Mouse (Mus musculus): ENCODE data around the gene Pmel. TPM values are rescaled to one million over a fixed set of nuclear protein-coding genes. Genes with fewer than 3 reads are reported as not detected.
"Not testable (repeated sequence)": the region's sequence is repeated elsewhere in the genome, so short reads cannot be mapped to it uniquely, and the experiment has no call there.

The Pmel gene
- polyA plus RNA-seq, 1 experiment from 2014 or later, result 2.6 TPM

GRCm38 (mm10) chr10:128697072-128697725 is 6.8 kb upstream of the Pmel start:
- H3K9ac ChIP-seq (ENCODE audit: low read depth, low read length), result no peak overlapping the region
- ATAC-seq (ENCODE audit: low FRiP score, low TSS enrichment), result no peak
- WGBS, result 84% methylated on average over 6 of the region's 6 CpGs
- 0 out of 2 replicates have a peak, but pooled peaks cover 7% of the 10 kb centered on the region for H3K4me1 ChIP-seq (ENCODE audit: control insufficient read depth, insufficient read depth, low read length)
- H3K27ac ChIP-seq (ENCODE audit: low read depth, low read length), result no peak overlapping the region
- peaks cover 44% of the 10 kb centered on the region for H3K36me3 ChIP-seq (ENCODE audit: control insufficient read depth, insufficient read depth, low read length)
- peak overlapping the region; percentile 46; the same call in 1 of the 2 replicates for H3K4me2 ChIP-seq (replicated peaks; ENCODE audit: low read depth, low read length)
- no peaks in the 10 kb centered on the region for H3K9me3 ChIP-seq (ENCODE audit: control insufficient read depth, low read length)
- no peaks in the 10 kb centered on the region for H3K27me3 ChIP-seq (ENCODE audit: control insufficient read depth, insufficient read depth, low read length)
- no peak overlapping the region for H3K4me3 ChIP-seq (ENCODE audit: low read length)

GRCm38 (mm10) chr10:128699006-128699405 is 5.0 kb upstream of the Pmel start:
- Histone ChIP-seq H3K9me3 (ENCODE audit: control insufficient read depth, low read length) (no peaks in the 10 kb centered on the region), H3K4me1 (ENCODE audit: control insufficient read depth, insufficient read depth, low read length) (peaks cover 16% of the 10 kb centered on the region; the same call in 1 of the 2 replicates)
- WGBS, result 80% methylated on average over 5 of the region's 5 CpGs

GRCm38 (mm10) chr10:128699611-128700010 is 4.4 kb upstream of the Pmel start:
- WGBS, result 92% methylated on average over 11 of the region's 11 CpGs
- no peak for ATAC-seq (ENCODE audit: low FRiP score, low TSS enrichment)
- peaks cover 49% of the 10 kb centered on the region for H3K36me3 ChIP-seq (ENCODE audit: control insufficient read depth, insufficient read depth, low read length)
- H3K4me2 ChIP-seq (replicated peaks; ENCODE audit: low read depth, low read length), result no peak overlapping the region
- no peak overlapping the region for H3K27ac ChIP-seq (ENCODE audit: low read depth, low read length)
- no peak overlapping the region for H3K4me3 ChIP-seq (ENCODE audit: low read length)
- no peaks in the 10 kb centered on the region for H3K27me3 ChIP-seq (ENCODE audit: control insufficient read depth, insufficient read depth, low read length)
- H3K4me1 ChIP-seq (ENCODE audit: control insufficient read depth, insufficient read depth, low read length), result peaks cover 12% of the 10 kb centered on the region; the same call in 1 of the 2 replicates
- no peaks in the 10 kb centered on the region for H3K9me3 ChIP-seq (ENCODE audit: control insufficient read depth, low read length)
- H3K9ac ChIP-seq (ENCODE audit: low read depth, low read length), result no peak overlapping the region

More at GRCm38 (mm10) chr10:128699006-128699405, 5.0 kb upstream of the Pmel start:
- H3K27ac ChIP-seq (ENCODE audit: low read depth, low read length), result no peak overlapping the region
- no peak for ATAC-seq (ENCODE audit: low FRiP score, low TSS enrichment)
- H3K4me3 ChIP-seq (ENCODE audit: low read length), result no peak overlapping the region
- no peaks in the 10 kb centered on the region for H3K27me3 ChIP-seq (ENCODE audit: control insufficient read depth, insufficient read depth, low read length)
- H3K4me2 ChIP-seq (replicated peaks; ENCODE audit: low read depth, low read length), result no peak overlapping the region
- no peak overlapping the region for H3K9ac ChIP-seq (ENCODE audit: low read depth, low read length)
- peaks cover 49% of the 10 kb centered on the region for H3K36me3 ChIP-seq (ENCODE audit: control insufficient read depth, insufficient read depth, low read length)

GRCm38 (mm10) chr10:128700712-128701111 is 3.3 kb upstream of the Pmel start:
- Histone ChIP-seq H3K4me2 (replicated peaks; ENCODE audit: low read depth, low read length) (no peak overlapping the region), H3K36me3 (ENCODE audit: control insufficient read depth, insufficient read depth, low read length) (peaks cover 49% of the 10 kb centered on the region), H3K27me3 (ENCODE audit: control insufficient read depth, insufficient read depth, low read length) (no peaks in the 10 kb centered on the region), H3K9me3 (ENCODE audit: control insufficient read depth, low read length) (no peaks in the 10 kb centered on the region), H3K4me3 (ENCODE audit: low read length) (no peak overlapping the region), H3K27ac (ENCODE audit: low read depth, low read length) (no peak overlapping the region), H3K4me1 (ENCODE audit: control insufficient read depth, insufficient read depth, low read length) (peaks cover 8% of the 10 kb centered on the region; the same call in 1 of the 2 replicates), H3K9ac (ENCODE audit: low read depth, low read length) (no peak overlapping the region)
- 91% methylated on average over 5 of the region's 5 CpGs for WGBS
- no peak for ATAC-seq (ENCODE audit: low FRiP score, low TSS enrichment)

GRCm38 (mm10) chr10:128702328-128703007 is 1.5 kb upstream of the Pmel start:
- Histone ChIP-seq H3K36me3 (ENCODE audit: control insufficient read depth, insufficient read depth, low read length) (peaks cover 49% of the 10 kb centered on the region), H3K27me3 (ENCODE audit: control insufficient read depth, insufficient read depth, low read length) (no peaks in the 10 kb centered on the region), H3K27ac (ENCODE audit: low read depth, low read length) (no peak overlapping the region), H3K4me2 (replicated peaks; ENCODE audit: low read depth, low read length) (0 out of 2 replicates have a peak overlapping the region, but pooled peaks have one; percentile 66), H3K4me1 (ENCODE audit: control insufficient read depth, insufficient read depth, low read length) (peaks cover 8% of the 10 kb centered on the region; the same call in 1 of the 2 replicates), H3K9ac (ENCODE audit: low read depth, low read length) (no peak overlapping the region), H3K4me3 (ENCODE audit: low read length) (no peak overlapping the region), H3K9me3 (ENCODE audit: control insufficient read depth, low read length) (no peaks in the 10 kb centered on the region)
- ATAC-seq (ENCODE audit: low FRiP score, low TSS enrichment), result no peak
- WGBS, result 79% methylated on average over 6 of the region's 6 CpGs

- H3K4me2 ChIP-seq (replicated peaks; ENCODE audit: low read depth, low read length), result peak within 1 kb of the TSS; percentile 66
- H3K9me3 ChIP-seq (ENCODE audit: control insufficient read depth, low read length), result no peaks in the 10 kb centered on the region
- H3K4me1 ChIP-seq (ENCODE audit: control insufficient read depth, insufficient read depth, low read length), result peaks cover 8% of the 10 kb centered on the region; the same call in 1 of the 2 replicates
- peak within 1 kb of the TSS; percentile 75 for H3K4me3 ChIP-seq (ENCODE audit: low read length)
- peak within 1 kb of the TSS; percentile 76 for H3K9ac ChIP-seq (ENCODE audit: low read depth, low read length)
- H3K27me3 ChIP-seq (ENCODE audit: control insufficient read depth, insufficient read depth, low read length), result no peaks in the 10 kb centered on the region
- H3K27ac ChIP-seq (ENCODE audit: low read depth, low read length), result peak within 1 kb of the TSS; percentile 97
- H3K36me3 ChIP-seq (ENCODE audit: control insufficient read depth, insufficient read depth, low read length), result peaks cover 32% of the 10 kb centered on the region
- WGBS, result under 1% methylated on average over 60 of the region's 62 CpGs
- peak; percentile 95 for ATAC-seq (ENCODE audit: low FRiP score, low TSS enrichment)
These were observed 709 bp downstream of the Pmel start, which contains the start of gene Cdk2 for GRCm38 (mm10) chr10:128704491-128705316. TSS of gene Cdk2 (minus strand) at chr10:128705031.

GRCm38 (mm10) chr10:128705317-128705693 is 1.3 kb downstream of the Pmel start:
- ATAC-seq (ENCODE audit: low FRiP score, low TSS enrichment), result peak; percentile 6; the same call in 1 of the 2 replicates

GRCm38 (mm10) chr10:128711318-128711717 is 7.3 kb downstream of the Pmel start:
- not testable (repeated sequence) for ATAC-seq (ENCODE audit: low FRiP score, low TSS enrichment); H3K4me1 ChIP-seq (ENCODE audit: control insufficient read depth, insufficient read depth, low read length); H3K9ac ChIP-seq (ENCODE audit: low read depth, low read length); H3K4me2 ChIP-seq (replicated peaks; ENCODE audit: low read depth, low read length); H3K4me3 ChIP-seq (ENCODE audit: low read length); H3K27ac ChIP-seq (ENCODE audit: low read depth, low read length); H3K36me3 ChIP-seq (ENCODE audit: control insufficient read depth, insufficient read depth, low read length); H3K27me3 ChIP-seq (ENCODE audit: control insufficient read depth, insufficient read depth, low read length); H3K9me3 ChIP-seq (ENCODE audit: control insufficient read depth, low read length)
- WGBS, result 95% methylated on average over 7 of the region's 7 CpGs

More at GRCm38 (mm10) chr10:128705317-128705693, 1.3 kb downstream of the Pmel start:
- peak overlapping the region; percentile 42; the same call in 1 of the 2 replicates for H3K27ac ChIP-seq (ENCODE audit: low read depth, low read length)
- 8% methylated on average over 11 of the region's 11 CpGs for WGBS
- H3K36me3 ChIP-seq (ENCODE audit: control insufficient read depth, insufficient read depth, low read length), result peaks cover 26% of the 10 kb centered on the region
- H3K9me3 ChIP-seq (ENCODE audit: control insufficient read depth, low read length), result no peaks in the 10 kb centered on the region
- peak overlapping the region; percentile 56 for H3K9ac ChIP-seq (ENCODE audit: low read depth, low read length)
- H3K4me3 ChIP-seq (ENCODE audit: low read length), result peak overlapping the region; percentile 75
- H3K4me1 ChIP-seq (ENCODE audit: control insufficient read depth, insufficient read depth, low read length), result peaks cover 8% of the 10 kb centered on the region; the same call in 1 of the 2 replicates
- no peaks in the 10 kb centered on the region for H3K27me3 ChIP-seq (ENCODE audit: control insufficient read depth, insufficient read depth, low read length)
- peak overlapping the region; percentile 43 for H3K4me2 ChIP-seq (replicated peaks; ENCODE audit: low read depth, low read length)
